Mouse (Mus musculus): ENCODE measurements around the gene Rhoa. TPM values are rescaled to one million over a fixed set of nuclear protein-coding genes. Genes with fewer than 3 reads are reported as not detected.
"Not testable (repeated sequence)": the region's sequence is repeated elsewhere in the genome, so short reads cannot be mapped to it uniquely, and the experiment has no call there.

Rhoa gene
- total RNA-seq, 2 experiments from 2014 or later: 352 to 357 TPM

- DNase-seq: not testable (repeated sequence)
Observed at GRCm38 (mm10) chr9:108287526-108288238, 18.2 kb upstream of the Rhoa start.

GRCm38 (mm10) chr9:108289347-108289746 is 16.6 kb upstream of the Rhoa start:
- no peak for DNase-seq

GRCm38 (mm10) chr9:108290016-108290750 is 15.7 kb upstream of the Rhoa start, which contains the start of gene Nicn1:
Nicn1 (plus strand) TSS chr9:108290429.
- DNase-seq: peak; percentile 90

- no peak for DNase-seq
Observed at GRCm38 (mm10) chr9:108290773-108291172, 15.2 kb upstream of the Rhoa start.

- DNase-seq: peak; percentile 18
Observed at GRCm38 (mm10) chr9:108296453-108297355, 9.2 kb upstream of the Rhoa start, which contains the start of gene Amt. Amt (plus strand) TSS chr9:108296853.

GRCm38 (mm10) chr9:108301853-108302252 is 4.1 kb upstream of the Rhoa start:
- DNase-seq: no peak

- no peak for DNase-seq
Observed at GRCm38 (mm10) chr9:108304716-108305115, 1.2 kb upstream of the Rhoa start.

- no peak for DNase-seq
Observed at GRCm38 (mm10) chr9:108305170-108305569, 759 bp upstream of the Rhoa start.

GRCm38 (mm10) chr9:108306571-108306980 is 647 bp downstream of the Rhoa start:
- DNase-seq: peak; percentile 91

GRCm38 (mm10) chr9:108307021-108307807 is 1.3 kb downstream of the Rhoa start:
- DNase-seq: no peak

GRCm38 (mm10) chr9:108308141-108308540 is 2.2 kb downstream of the Rhoa start:
- DNase-seq: no peak

- DNase-seq: no peak
Observed at GRCm38 (mm10) chr9:108317572-108317971, 11.6 kb downstream of the Rhoa start.

- DNase-seq: no peak
Observed at GRCm38 (mm10) chr9:108318462-108318861, 12.5 kb downstream of the Rhoa start.

GRCm38 (mm10) chr9:108322054-108322453 is 16.1 kb downstream of the Rhoa start:
- DNase-seq: not testable (repeated sequence)

- no peak for DNase-seq
Observed at GRCm38 (mm10) chr9:108324784-108325183, 18.9 kb downstream of the Rhoa start.

- DNase-seq: no peak
Observed at GRCm38 (mm10) chr9:108325811-108326210, 19.9 kb downstream of the Rhoa start.

GRCm38 (mm10) chr9:108337848-108338550 is 32.1 kb downstream of the Rhoa start:
- no peak for DNase-seq

GRCm38 (mm10) chr9:108338551-108338885 is 32.6 kb downstream of the Rhoa start:
- DNase-seq: no peak

GRCm38 (mm10) chr9:108338886-108339781 is 33.2 kb downstream of the Rhoa start, which contains the start of gene Gpx1:
Gpx1 (plus strand) TSS chr9:108338903.
- peak; percentile 94 for DNase-seq

- peak; percentile 52 for DNase-seq
Observed at GRCm38 (mm10) chr9:108339886-108340257, 33.9 kb downstream of the Rhoa start.

Measured in adrenal gland, postnatal 10 days (tissue).